Mouse (Mus musculus) gastrocnemius, adult 18-20 months (tissue): Measurements from ENCODE around the gene Zfp445. TPM values are rescaled to one million over a fixed set of nuclear protein-coding genes. Genes with fewer than 3 reads are reported as not detected.

Experiments
- DNase-seq: peaks from one replicate; pipeline ENCODE4 v3.0.0; 2021; ENCODE audit warnings: low spot score
- total RNA-seq, 2 experiments: library from RNA; stranded (reverse); gene quantifications; 2 replicates each; pipeline ENCODE4 v1.2.3; 2021

The Zfp445 gene
- total RNA-seq, 2 experiments from 2014 or later: 34.8 to 35.6 TPM

DNA sequence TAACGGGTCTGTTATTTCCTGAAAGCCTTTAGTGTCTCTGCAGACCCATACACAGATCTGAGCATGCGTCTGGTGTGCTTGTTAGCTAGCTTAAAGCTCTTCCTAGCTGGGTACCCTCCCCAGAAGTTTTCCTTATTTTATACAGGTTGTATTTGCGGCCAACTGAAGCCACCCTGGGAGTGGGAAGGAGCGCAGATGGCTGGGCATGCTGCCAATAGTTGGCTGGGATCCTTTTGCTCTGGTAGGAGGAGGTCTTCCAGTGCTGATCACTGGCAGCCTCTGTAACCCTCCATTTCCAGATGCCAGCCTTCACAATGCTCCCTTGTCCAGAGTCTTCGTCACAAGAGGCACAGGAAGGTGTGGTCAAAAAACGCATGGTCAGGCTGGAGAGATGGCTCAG, 29.0 kb downstream of the Zfp445 start:
- DNase-seq: no peak

DNA sequence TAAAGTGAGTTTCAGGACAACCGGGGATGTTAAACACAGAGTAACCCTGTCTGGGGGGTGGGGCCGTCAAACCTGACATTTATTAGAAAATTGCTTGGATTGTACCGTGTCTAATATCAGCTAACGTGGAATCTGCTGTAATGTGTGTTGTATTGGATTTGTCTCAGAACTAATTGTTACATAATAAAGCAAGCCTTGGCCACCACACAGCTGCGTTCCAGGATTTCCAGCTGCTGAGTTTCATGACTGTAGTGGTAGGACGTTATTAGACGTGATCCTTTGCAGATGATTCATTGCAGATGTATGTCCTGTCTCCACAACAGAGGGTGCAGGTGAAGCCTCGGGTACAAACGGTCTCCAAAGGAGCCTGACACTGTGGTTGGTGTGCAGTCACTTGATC, 29.7 kb downstream of the Zfp445 start:
- no peak for DNase-seq

DNA sequence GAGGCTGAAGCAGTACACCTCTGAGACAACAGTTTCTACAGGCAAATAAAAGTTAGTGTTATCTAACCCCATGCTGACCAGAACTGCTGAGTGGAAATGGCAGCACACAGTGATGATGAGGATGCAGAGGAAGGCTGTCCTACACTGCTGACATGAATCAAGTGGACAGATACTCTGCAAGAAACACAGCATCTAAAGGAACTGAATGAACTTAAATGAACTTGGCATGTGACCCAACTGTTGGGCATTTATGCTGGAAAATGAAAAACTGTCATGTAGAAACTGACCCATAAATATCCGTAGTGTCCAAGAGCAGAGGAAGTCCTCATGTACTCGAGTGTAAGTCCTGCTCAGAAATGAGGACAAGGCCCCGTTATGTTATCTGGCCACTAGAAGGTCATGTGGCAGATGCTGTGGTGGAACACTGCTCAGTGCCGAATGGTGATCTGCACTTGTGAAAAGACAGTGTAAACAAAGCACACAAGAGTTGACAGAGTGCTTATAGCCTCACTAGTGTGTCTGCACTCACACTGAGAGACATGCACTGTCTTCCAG, 35.9 kb downstream of the Zfp445 start:
- no peak for DNase-seq

DNA sequence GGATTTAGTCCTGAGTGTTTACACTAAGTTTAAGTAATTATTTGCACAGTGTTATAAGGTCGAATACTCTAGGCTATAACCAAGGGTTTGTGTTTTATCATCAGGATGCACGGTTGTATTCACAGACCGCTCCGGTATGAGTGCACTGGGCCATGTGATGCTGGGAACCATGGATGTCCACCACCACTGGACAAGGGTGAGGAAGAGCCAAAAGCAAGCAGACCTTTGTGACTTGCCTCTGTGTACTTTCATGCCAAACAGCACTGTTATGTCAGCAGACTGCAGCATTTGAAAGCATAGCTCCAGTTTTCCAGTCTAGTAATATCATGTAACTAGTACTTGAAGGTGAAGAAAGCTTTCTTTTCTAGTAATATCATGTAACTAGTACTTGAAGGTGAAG, 39.1 kb downstream of the Zfp445 start:
- DNase-seq: no peak

DNA sequence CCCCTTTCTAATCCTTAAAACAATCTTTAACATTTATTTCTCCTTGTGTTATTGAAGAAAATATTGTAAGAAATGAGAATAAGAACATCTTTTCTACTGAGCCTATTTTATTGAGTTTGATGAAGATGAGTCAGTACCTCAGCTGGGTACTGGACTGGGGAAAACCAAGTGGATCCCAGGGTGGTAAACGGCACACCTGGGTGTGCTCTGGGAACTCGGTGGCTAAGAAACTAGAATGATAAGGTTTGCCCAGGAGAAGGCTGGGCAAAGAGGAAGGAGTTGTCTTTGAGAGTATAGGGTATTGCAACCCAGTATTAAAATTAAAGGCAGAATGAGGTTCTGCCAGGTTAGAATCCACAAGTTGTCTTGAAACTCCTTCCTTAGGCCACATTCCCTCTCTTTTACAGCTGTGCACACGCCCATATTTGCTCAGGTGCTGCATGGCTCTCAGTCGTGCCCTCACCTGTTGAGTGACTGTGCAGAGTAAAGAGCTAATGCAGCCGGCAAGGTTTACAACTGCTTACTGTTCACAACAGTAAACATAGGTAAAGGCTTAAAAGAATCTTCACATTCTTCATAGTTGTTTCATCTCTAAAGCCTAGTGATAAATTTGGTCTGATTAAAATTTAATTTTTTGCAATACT, 42.3 kb downstream of the Zfp445 start:
- DNase-seq: no peak

DNA sequence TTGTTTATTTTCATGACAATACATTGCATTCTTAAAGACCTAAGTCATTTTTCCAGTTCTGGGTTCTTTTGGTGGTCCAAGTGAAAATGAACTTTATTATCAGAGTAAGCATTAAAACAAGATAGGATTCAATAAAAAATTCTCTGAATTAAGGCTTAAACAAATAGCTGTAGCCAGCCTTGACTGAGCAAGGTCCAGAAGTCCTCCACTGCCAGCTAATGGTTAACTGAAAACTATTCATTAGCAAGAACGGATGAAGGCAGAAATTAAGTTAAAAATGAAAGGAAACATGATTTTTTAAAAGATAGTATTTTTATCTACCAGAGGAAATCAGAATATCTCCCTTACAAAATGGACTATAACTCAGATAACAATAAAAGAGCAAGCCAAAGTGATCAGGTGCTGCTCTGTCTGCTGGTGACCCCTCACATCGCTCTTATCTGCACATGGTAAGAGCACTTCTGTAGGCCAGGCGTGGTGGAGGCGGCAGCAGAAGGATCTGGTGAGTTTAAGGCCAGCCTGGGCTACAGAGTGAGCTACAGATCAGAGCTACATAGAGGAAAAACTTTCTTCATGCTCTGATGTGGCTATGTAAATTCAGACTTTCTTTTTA, 50.5 kb downstream of the Zfp445 start:
- DNase-seq: no peak

DNA sequence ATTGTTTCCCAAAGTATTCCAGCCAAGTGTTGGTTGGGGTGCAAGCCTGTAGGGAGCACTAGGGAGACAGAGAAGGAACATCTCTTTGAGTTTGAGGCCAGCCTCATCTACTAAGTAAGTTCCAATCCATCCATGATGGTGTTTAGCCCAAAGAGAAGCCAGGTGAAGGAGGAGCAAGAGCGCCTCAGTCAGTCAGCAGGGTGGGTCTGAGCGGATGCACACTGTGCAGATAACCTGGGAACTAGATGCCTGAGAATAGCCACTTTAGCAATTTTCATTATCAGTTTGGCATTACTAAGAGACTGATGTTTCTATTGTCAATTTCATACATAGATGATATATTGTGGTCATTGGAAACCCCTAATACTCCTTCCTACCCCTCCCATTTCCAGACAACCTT, 51.0 kb downstream of the Zfp445 start:
- no peak for DNase-seq

DNA sequence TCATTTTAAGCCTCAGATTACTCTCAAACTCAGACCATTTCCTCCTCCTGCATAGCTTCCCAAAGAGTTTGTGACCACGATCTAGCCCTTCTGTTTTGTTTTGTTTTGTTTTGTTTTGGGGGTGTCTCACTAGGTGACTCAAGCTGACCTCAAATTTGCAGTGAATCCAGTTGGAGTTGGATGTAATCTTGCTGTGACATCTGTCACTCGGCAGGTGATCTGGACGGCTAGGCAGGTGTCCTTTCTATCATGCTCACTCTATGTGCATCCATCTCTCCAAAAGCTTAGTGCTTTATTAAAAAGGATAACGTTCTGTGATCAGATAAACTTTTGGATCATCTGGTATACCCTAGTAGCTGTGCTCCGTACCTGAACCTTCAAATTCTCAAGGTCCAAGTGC, 53.4 kb downstream of the Zfp445 start:
- DNase-seq: no peak

DNA sequence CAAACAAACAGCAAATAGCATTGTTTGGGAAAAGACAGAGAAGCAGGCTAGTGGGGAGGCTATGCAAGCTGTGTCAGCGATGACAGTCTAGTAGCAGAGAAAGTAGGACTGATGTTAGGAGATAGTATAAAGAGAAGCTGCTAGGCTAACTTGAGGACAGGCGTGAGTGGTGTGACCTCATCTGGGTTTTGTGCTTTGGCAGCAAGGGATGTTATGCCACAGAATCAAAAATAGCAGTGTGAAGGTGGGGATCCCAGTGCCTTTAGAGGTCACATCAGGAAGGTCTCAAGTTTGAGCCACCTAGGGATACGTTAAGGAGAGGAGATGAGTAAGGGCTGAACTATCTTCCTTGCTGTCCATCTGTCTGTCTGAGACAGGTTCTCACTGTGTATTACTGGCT, 55.6 kb downstream of the Zfp445 start:
- peak; percentile 52 for DNase-seq

DNA sequence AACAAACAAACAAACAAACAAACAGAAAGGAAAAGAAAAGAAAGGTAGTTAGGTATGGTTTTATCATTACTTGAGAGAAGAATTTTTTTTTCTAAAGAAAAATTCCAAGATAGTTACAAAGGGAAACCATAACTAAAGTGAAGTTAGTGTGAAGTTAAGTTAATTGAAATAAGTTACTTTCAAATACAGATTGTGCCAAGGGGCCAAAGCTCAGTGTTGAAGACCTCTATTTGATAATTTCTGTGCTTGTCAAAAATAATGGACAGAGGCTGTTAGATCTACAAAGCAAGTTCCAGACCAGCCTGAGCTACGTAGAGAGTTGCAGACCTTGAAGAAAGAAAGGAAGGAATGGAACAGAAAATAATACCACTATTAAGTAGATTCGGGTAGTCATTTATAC, 58.6 kb downstream of the Zfp445 start:
- DNase-seq: no peak

DNA sequence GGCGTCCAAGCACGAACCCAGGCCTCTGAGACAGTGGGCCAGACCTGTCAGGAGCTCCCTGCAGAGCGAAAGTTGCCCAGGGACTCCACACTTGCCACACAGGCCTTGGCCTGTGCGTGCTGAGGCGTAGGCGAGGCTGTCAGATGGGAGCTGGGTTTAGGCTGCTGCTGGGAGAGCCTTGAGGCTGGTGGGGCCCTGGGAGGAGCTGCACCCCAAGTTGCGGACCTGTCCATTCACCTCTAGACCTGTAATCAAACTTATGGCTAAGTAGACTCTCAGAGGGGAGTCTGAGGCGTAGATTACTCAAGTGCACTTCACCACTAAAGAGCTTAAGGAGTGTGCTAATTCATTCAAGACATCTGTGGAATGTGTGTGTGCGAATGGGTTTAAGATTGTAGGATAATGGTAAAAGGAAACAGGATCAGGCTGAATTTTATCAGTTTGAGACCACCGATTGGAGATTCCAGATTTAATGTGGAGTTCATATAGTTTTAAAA, 59.9 kb downstream of the Zfp445 start:
- no peak for DNase-seq

DNA sequence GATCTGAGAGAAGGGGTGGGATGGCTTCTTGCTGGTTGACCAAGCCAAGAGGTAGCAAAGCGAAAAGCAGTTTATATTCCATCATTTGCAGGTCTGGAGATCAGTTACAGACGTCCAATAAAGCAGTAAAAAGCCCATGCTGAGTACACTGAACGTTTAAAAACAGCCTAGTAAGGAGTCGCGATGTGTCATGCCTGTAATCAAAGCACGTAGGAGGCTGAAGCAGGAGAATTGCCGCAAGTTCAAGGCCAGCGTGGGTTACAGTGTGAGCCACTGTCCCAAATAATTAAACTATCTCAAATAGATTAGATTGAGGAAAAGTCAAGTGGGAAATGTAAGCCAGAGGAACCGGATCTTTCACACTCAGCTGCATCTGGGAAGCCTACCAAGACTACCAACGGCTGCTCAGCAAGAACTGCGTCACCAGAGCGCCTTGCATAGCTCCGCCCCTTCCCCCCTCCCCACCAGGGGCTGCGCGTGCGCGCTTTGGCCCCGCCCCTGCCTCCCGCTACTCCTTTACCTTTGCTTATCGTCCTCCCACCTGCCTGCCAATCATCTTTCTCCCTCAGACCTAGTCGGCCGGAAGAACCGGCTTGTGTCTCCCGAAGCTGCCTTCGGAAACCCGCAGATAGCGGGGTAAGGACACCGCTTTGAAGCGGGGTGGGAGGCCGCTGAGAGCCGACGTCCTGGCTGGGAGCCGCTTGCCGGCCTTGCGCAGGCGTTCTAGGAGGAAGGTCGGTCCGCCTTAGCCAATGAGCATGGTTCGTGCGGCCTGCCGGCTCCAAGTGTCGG, 60.6 kb downstream of the Zfp445 start, which contains the start of gene Tcaim:
TSS of gene Tcaim (plus strand) at position 487 of the 792 bp plus-strand sequence.
- DNase-seq: peak; percentile 93

Other genes with a start within 250 kb of the Zfp445 start
- gene Topaz1, start 118.7 kb downstream of the Zfp445 start, total RNA-seq: not detected
- 10 to 100 TPM; 23.3 to 25.0 TPM for gene Tcaim, start 60.5 kb downstream of the Zfp445 start, total RNA-seq
- gene Gm35549, start 22.0 kb downstream of the Zfp445 start, total RNA-seq: not detected
- 1 to 10 TPM; 3.2 to 4.1 TPM for gene Zkscan7, start 19.7 kb upstream of the Zfp445 start, total RNA-seq
- under 1 TPM; 0.59 to 0.64 TPM for gene Zfp105, start 57.1 kb upstream of the Zfp445 start, total RNA-seq
- gene 1110059G10Rik, start 85.0 kb upstream of the Zfp445 start, total RNA-seq: 1 to 10 TPM; 9.2 to 9.9 TPM
- not detected for gene Kif15, start 85.0 kb upstream of the Zfp445 start, total RNA-seq
- 10 to 100 TPM in 1 of 2 experiments, 1 to 10 TPM in 1; 8.6 to 10.5 TPM for gene Tmem42, start 155.3 kb upstream of the Zfp445 start, total RNA-seq
- under 1 TPM in 1 of 2 experiments, not detected in 1; 0.27 TPM for gene Tgm4, start 168.7 kb upstream of the Zfp445 start, total RNA-seq
- gene Zdhhc3, start 247.2 kb upstream of the Zfp445 start, total RNA-seq: 10 to 100 TPM; 59.7 to 66.6 TPM
- 10 to 100 TPM; 18.7 to 20.3 TPM for gene Exosc7, start 247.2 kb upstream of the Zfp445 start, total RNA-seq